Mouse (Mus musculus): ENCODE data around the gene Pgm5. TPM values are rescaled to one million over a fixed set of nuclear protein-coding genes. Genes with fewer than 3 reads are reported as not detected.

Gene Pgm5
- polyA plus RNA-seq, 1 experiment from 2014 or later = 1.2 TPM

GRCm38 (mm10) chr19:24672366-24672960 is 189.2 kb downstream of the Pgm5 start:
- H3K4me2 ChIP-seq = no peak overlapping the region
- H3K9ac ChIP-seq (replicated peaks) = no peak overlapping the region
- ATAC-seq (ENCODE audit: low FRiP score) = no peak
- no peaks in the 10 kb centered on the region for H3K9me3 ChIP-seq (replicated peaks)
- H3K4me1 ChIP-seq = no peaks in the 10 kb centered on the region
- WGBS = 78% methylated on average over 10 of the region's 10 CpGs
- H3K36me3 ChIP-seq = no peaks in the 10 kb centered on the region
- no peaks in the 10 kb centered on the region for H3K27me3 ChIP-seq (replicated peaks)
- H3K27ac ChIP-seq (replicated peaks) = no peak overlapping the region
- H3K4me3 ChIP-seq (replicated peaks) = no peak overlapping the region

- H3K9me3 ChIP-seq (replicated peaks) = no peaks in the 10 kb centered on the region
- no peak for ATAC-seq (ENCODE audit: low FRiP score)
- no peaks in the 10 kb centered on the region for H3K4me1 ChIP-seq
- H3K9ac ChIP-seq (replicated peaks) = no peak overlapping the region
- H3K4me3 ChIP-seq (replicated peaks) = no peak overlapping the region
- no peaks in the 10 kb centered on the region for H3K27me3 ChIP-seq (replicated peaks)
- no peaks in the 10 kb centered on the region for H3K36me3 ChIP-seq
- H3K4me2 ChIP-seq = no peak overlapping the region
- H3K27ac ChIP-seq (replicated peaks) = no peak overlapping the region
- WGBS = 68% methylated on average over 3 of the region's 3 CpGs
Measured at GRCm38 (mm10) chr19:24671571-24671970, 190.1 kb downstream of the Pgm5 start.

- ATAC-seq (ENCODE audit: low FRiP score) = no peak
- Histone ChIP-seq H3K9ac (replicated peaks) (no peak overlapping the region), H3K36me3 (no peaks in the 10 kb centered on the region), H3K4me2 (no peak overlapping the region), H3K27me3 (replicated peaks) (no peaks in the 10 kb centered on the region), H3K27ac (replicated peaks) (no peak overlapping the region), H3K4me1 (no peaks in the 10 kb centered on the region), H3K4me3 (replicated peaks) (no peak overlapping the region), H3K9me3 (replicated peaks) (no peaks in the 10 kb centered on the region)
- 63% methylated on average over 3 of the region's 3 CpGs for WGBS
Measured at GRCm38 (mm10) chr19:24667527-24667926, 194.1 kb downstream of the Pgm5 start.

GRCm38 (mm10) chr19:24665771-24666170 is 195.9 kb downstream of the Pgm5 start:
- no peaks in the 10 kb centered on the region for H3K4me1 ChIP-seq
- no peak overlapping the region for H3K4me2 ChIP-seq

GRCm38 (mm10) chr19:24662346-24662745 is 199.3 kb downstream of the Pgm5 start:
- no peaks in the 10 kb centered on the region for H3K9me3 ChIP-seq (replicated peaks)
- no peaks in the 10 kb centered on the region for H3K27me3 ChIP-seq (replicated peaks)
- H3K36me3 ChIP-seq = no peaks in the 10 kb centered on the region
- H3K27ac ChIP-seq (replicated peaks) = no peak overlapping the region
- H3K4me3 ChIP-seq (replicated peaks) = no peak overlapping the region
- 99% methylated on average over 2 of the region's 2 CpGs for WGBS
- no peak for ATAC-seq (ENCODE audit: low FRiP score)
- no peak overlapping the region for H3K9ac ChIP-seq (replicated peaks)
- no peaks in the 10 kb centered on the region for H3K4me1 ChIP-seq
- no peak overlapping the region for H3K4me2 ChIP-seq

More at GRCm38 (mm10) chr19:24665771-24666170, 195.9 kb downstream of the Pgm5 start:
- WGBS = 83% methylated on average over 11 of the region's 11 CpGs
- Histone ChIP-seq H3K36me3 (no peaks in the 10 kb centered on the region), H3K27me3 (replicated peaks) (no peaks in the 10 kb centered on the region), H3K9ac (replicated peaks) (no peak overlapping the region), H3K9me3 (replicated peaks) (no peaks in the 10 kb centered on the region), H3K4me3 (replicated peaks) (no peak overlapping the region), H3K27ac (replicated peaks) (no peak overlapping the region)
- ATAC-seq (ENCODE audit: low FRiP score) = no peak

GRCm38 (mm10) chr19:24656981-24657380 is 204.7 kb downstream of the Pgm5 start:
- H3K4me3 ChIP-seq (replicated peaks) = no peak overlapping the region
- H3K4me1 ChIP-seq = peaks cover 4% of the 10 kb centered on the region; the same call in 1 of the 2 replicates
- no peaks in the 10 kb centered on the region for H3K36me3 ChIP-seq
- no peak for ATAC-seq (ENCODE audit: low FRiP score)
- no peak overlapping the region for H3K27ac ChIP-seq (replicated peaks)
- H3K27me3 ChIP-seq (replicated peaks) = no peaks in the 10 kb centered on the region
- 87% methylated on average over 3 of the region's 3 CpGs for WGBS
- no peak overlapping the region for H3K9ac ChIP-seq (replicated peaks)
- no peaks in the 10 kb centered on the region for H3K9me3 ChIP-seq (replicated peaks)
- H3K4me2 ChIP-seq = no peak overlapping the region

GRCm38 (mm10) chr19:24653230-24653799 is 208.3 kb downstream of the Pgm5 start:
- H3K4me2 ChIP-seq = no peak overlapping the region
- no peak overlapping the region for H3K4me3 ChIP-seq (replicated peaks)
- no peak overlapping the region for H3K9ac ChIP-seq (replicated peaks)
- H3K9me3 ChIP-seq (replicated peaks) = no peaks in the 10 kb centered on the region
- peaks cover 4% of the 10 kb centered on the region; the same call in 1 of the 2 replicates for H3K4me1 ChIP-seq
- no peaks in the 10 kb centered on the region for H3K36me3 ChIP-seq
- WGBS = 78% methylated on average over 9 of the region's 9 CpGs
- ATAC-seq (ENCODE audit: low FRiP score) = no peak
- no peak overlapping the region for H3K27ac ChIP-seq (replicated peaks)
- no peaks in the 10 kb centered on the region for H3K27me3 ChIP-seq (replicated peaks)

GRCm38 (mm10) chr19:24652342-24653019 is 209.2 kb downstream of the Pgm5 start:
- WGBS = 35% methylated on average over 6 of the region's 6 CpGs
- Histone ChIP-seq H3K4me2 (no peak overlapping the region), H3K9ac (replicated peaks) (no peak overlapping the region), H3K9me3 (replicated peaks) (no peaks in the 10 kb centered on the region), H3K27me3 (replicated peaks) (no peaks in the 10 kb centered on the region), H3K4me1 (peaks cover 4% of the 10 kb centered on the region; the same call in 1 of the 2 replicates), H3K27ac (replicated peaks) (no peak overlapping the region), H3K36me3 (no peaks in the 10 kb centered on the region), H3K4me3 (replicated peaks) (no peak overlapping the region)
- ATAC-seq (ENCODE audit: low FRiP score) = no peak

- WGBS = 41% methylated on average over 2 of the region's 2 CpGs
- no peaks in the 10 kb centered on the region for H3K9me3 ChIP-seq (replicated peaks)
Measured at GRCm38 (mm10) chr19:24651595-24651994, 210.1 kb downstream of the Pgm5 start.

GRCm38 (mm10) chr19:24650428-24650827 is 211.2 kb downstream of the Pgm5 start:
- WGBS = 74% methylated on average over 8 of the region's 8 CpGs
- no peaks in the 10 kb centered on the region for H3K27me3 ChIP-seq (replicated peaks)

More at GRCm38 (mm10) chr19:24651595-24651994, 210.1 kb downstream of the Pgm5 start:
- Histone ChIP-seq H3K4me2 (no peak overlapping the region), H3K27ac (replicated peaks) (no peak overlapping the region), H3K9ac (replicated peaks) (no peak overlapping the region), H3K4me1 (peaks cover 4% of the 10 kb centered on the region; the same call in 1 of the 2 replicates), H3K36me3 (no peaks in the 10 kb centered on the region), H3K27me3 (replicated peaks) (no peaks in the 10 kb centered on the region), H3K4me3 (replicated peaks) (no peak overlapping the region)
- ATAC-seq (ENCODE audit: low FRiP score) = no peak

GRCm38 (mm10) chr19:24648016-24648415 is 213.6 kb downstream of the Pgm5 start:
- Histone ChIP-seq H3K9ac (replicated peaks) (no peak overlapping the region), H3K4me2 (no peak overlapping the region), H3K4me3 (replicated peaks) (no peak overlapping the region), H3K4me1 (peaks cover 4% of the 10 kb centered on the region; the same call in 1 of the 2 replicates), H3K9me3 (replicated peaks) (no peaks in the 10 kb centered on the region), H3K36me3 (no peaks in the 10 kb centered on the region), H3K27me3 (replicated peaks) (no peaks in the 10 kb centered on the region), H3K27ac (replicated peaks) (no peak overlapping the region)
- WGBS = 78% methylated on average over 8 of the region's 8 CpGs
- no peak for ATAC-seq (ENCODE audit: low FRiP score)

More at GRCm38 (mm10) chr19:24650428-24650827, 211.2 kb downstream of the Pgm5 start:
- Histone ChIP-seq H3K27ac (replicated peaks) (no peak overlapping the region), H3K36me3 (no peaks in the 10 kb centered on the region), H3K4me1 (peaks cover 4% of the 10 kb centered on the region; the same call in 1 of the 2 replicates), H3K4me3 (replicated peaks) (no peak overlapping the region), H3K9ac (replicated peaks) (no peak overlapping the region), H3K4me2 (no peak overlapping the region), H3K9me3 (replicated peaks) (no peaks in the 10 kb centered on the region)
- no peak for ATAC-seq (ENCODE audit: low FRiP score)
